Comparison of ENCODE assay signal across 9 mouse cellular contexts in the genomic region with DNA sequence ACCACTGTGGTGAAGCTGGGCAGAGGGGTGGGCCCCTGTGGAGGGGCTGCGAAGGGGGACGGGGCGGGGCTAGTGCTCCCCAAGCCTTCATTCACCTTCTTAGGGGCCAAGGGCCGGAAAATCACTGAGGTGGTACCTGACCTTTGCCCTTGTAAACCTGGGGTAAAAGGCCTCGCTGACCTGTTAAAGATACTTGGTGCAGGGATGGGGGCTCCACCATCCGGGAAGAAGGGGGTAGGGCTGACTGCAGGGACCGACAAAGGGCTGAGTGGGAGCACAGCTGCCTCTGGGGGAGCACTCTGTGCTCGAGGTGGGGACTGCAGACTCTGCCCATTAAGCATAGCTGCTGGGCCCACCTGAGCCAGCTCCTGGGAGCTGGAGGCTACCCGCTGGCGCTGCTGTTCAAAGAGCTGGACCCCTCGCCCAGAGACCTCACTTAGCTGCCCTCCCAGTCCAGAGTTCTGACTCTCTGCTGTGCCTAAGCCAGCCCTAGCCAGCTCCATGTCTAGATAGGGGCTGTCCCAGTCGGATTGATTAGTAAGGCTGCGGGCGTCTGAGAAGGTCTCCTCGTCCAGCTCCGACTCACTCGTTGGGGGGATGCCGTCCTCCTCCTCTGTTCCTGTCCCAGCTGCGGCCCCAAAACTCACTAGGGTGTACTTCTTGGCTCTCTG. TPM values are rescaled to one million over a fixed set of nuclear protein-coding genes. Genes with fewer than 3 reads are reported as not detected.
DNase-seq lines count a peak whose midpoint lies in the region; ATAC-seq and TF ChIP-seq lines count a peak whose summit lies in the region.
"Had no signal": no experiment of that assay in that cellular context is flagged by ENCODE, and none has a peak within 500 bp of the region (broad histone marks: within the 10 kb centered on the region; RNA-seq: fewer than 3 reads in every experiment).

No protein-coding gene starts in this region.

- peak overlapping the region; percentile 92 for H3K4me2 ChIP-seq in forebrain, embryonic 16.5 days (ENCODE audit: low read length)
- peak overlapping the region; percentile 80 for H3K4me2 ChIP-seq in midbrain, embryonic 15.5 days

- 8% methylated on average over 19 of the region's 19 CpGs for WGBS in forebrain, embryonic 16.5 days
- WGBS in midbrain, embryonic 15.5 days: 9% methylated on average over 19 of the region's 19 CpGs

- peak overlapping the region; percentile 94 for H3K27ac ChIP-seq in left cerebral cortex, adult 2 months
- H3K27ac ChIP-seq in brown adipose tissue, adult 24 weeks (replicated peaks; ENCODE audit: low read depth, low read length): no peak overlapping the region
- peak overlapping the region; percentile 71 for H3K27ac ChIP-seq in forebrain, embryonic 16.5 days (ENCODE audit: low read length)
- H3K27ac ChIP-seq in midbrain, embryonic 15.5 days: peak overlapping the region; percentile 86

- no peak for DNase-seq in left cerebral cortex, adult 2 months (ENCODE audit: extremely low spot score in 1 of 2, low spot score in 2 of 2)
- DNase-seq in left cerebral cortex, adult 9 months (ENCODE audit: low spot score in 2 of 2): no peak
- peak; percentile 8 for DNase-seq in layer of hippocampus, adult 9-11 months
- DNase-seq in urinary bladder, adult 18-20 months (ENCODE audit: low spot score in 2 of 2): no peak
- no peak for DNase-seq in gastrocnemius, postnatal 25 days

- no peaks in the 10 kb centered on the region; the same call in 1 of the 2 replicates for H3K4me1 ChIP-seq in brown adipose tissue, adult 24 weeks (ENCODE audit: control insufficient read depth, insufficient read depth, insufficient read length, low read length)
- peaks cover 10% of the 10 kb centered on the region for H3K4me1 ChIP-seq in forebrain, embryonic 16.5 days (replicated peaks; ENCODE audit: control insufficient read depth, insufficient read depth, low read length)
- H3K4me1 ChIP-seq in midbrain, embryonic 15.5 days: peaks cover 17% of the 10 kb centered on the region

- ATAC-seq in forebrain, embryonic 16.5 days: peak; percentile 43; the same call in 1 of the 2 replicates
- ATAC-seq in midbrain, embryonic 15.5 days (replicated peaks): peak; percentile 70

- no peaks in the 10 kb centered on the region for H3K27me3 ChIP-seq in forebrain, embryonic 16.5 days (replicated peaks; ENCODE audit: control insufficient read depth, insufficient read depth, low read length)
- H3K27me3 ChIP-seq in midbrain, embryonic 15.5 days (replicated peaks): peaks cover 7% of the 10 kb centered on the region; the same call in 1 of the 2 replicates

- intact Hi-C loops in left cerebral cortex, adult 2 months (cut with DNase I): loop anchor here (2.0 kb wide), 1 partner anchor 261 kb away; no protein-coding TSS in a partner anchor

- H3K36me3 ChIP-seq in forebrain, embryonic 16.5 days (ENCODE audit: control insufficient read depth, insufficient read depth): no peaks in the 10 kb centered on the region
- no peaks in the 10 kb centered on the region for H3K36me3 ChIP-seq in midbrain, embryonic 15.5 days (replicated peaks)

- H3K9ac ChIP-seq in forebrain, embryonic 16.5 days (replicated peaks; ENCODE audit: low read depth, low read length): peak overlapping the region; percentile 83
- H3K9ac ChIP-seq in midbrain, embryonic 15.5 days: peak overlapping the region; percentile 71

- H3K4me3 ChIP-seq in left cerebral cortex, adult 2 months: peak overlapping the region; percentile 92
- H3K4me3 ChIP-seq in brown adipose tissue, adult 24 weeks (ENCODE audit: insufficient read depth, low read depth, low read length): peak overlapping the region; percentile 74
- peak overlapping the region; percentile 72 for H3K4me3 ChIP-seq in forebrain, embryonic 16.5 days (replicated peaks; ENCODE audit: low read length)
- H3K4me3 ChIP-seq in midbrain, embryonic 15.5 days: peak overlapping the region; percentile 61

- no peak for TF ChIP-seq CTCF in left cerebral cortex, adult 2 months (IDR thresholded peaks at IDR 0.05)

- no peaks in the 10 kb centered on the region for H3K9me3 ChIP-seq in forebrain, embryonic 16.5 days (ENCODE audit: control insufficient read depth, low read length)
- no peaks in the 10 kb centered on the region for H3K9me3 ChIP-seq in midbrain, embryonic 15.5 days

RNA-seq across cellular contexts. Expression of a gene that starts 5.5 kb away (rescaled TPM):
- total RNA-seq in left cerebral cortex, adult 2 months (2021): not detected
- polyA plus RNA-seq in brown adipose tissue, adult 24 weeks (2012; ENCODE audit: insufficient read depth, insufficient read length, missing spikeins): 27.3 and 47.5 TPM in 2 replicates
- polyA plus RNA-seq in forebrain, embryonic 16.5 days (2015; fragmentation: Nextera tagmentation; extraction: Ambion mirVana): 0.31 TPM in 1 of 2 replicates, not detected in the other
- 0.17 and 0.50 TPM in 2 replicates for polyA plus RNA-seq in midbrain, embryonic 15.5 days (2015; fragmentation: Nextera tagmentation; extraction: Ambion mirVana)
- 1,000 to 10,000 TPM; 2,514 to 2,966 TPM for total RNA-seq in gastrocnemius, postnatal 25 days (2021)
- total RNA-seq: layer of hippocampus, postnatal 14 days had no signal

RNA-seq across cellular contexts. Expression of a gene that starts 6.4 kb away (rescaled TPM):
- total RNA-seq in left cerebral cortex, adult 2 months (2021): under 1 TPM; 0.21 to 0.23 TPM
- polyA plus RNA-seq in brown adipose tissue, adult 24 weeks (2012; ENCODE audit: insufficient read depth, insufficient read length, missing spikeins): 0.63 and 1.8 TPM in 2 replicates
- 0.12 and 0.14 TPM in 2 replicates for polyA plus RNA-seq in forebrain, embryonic 16.5 days (2015; fragmentation: Nextera tagmentation; extraction: Ambion mirVana)
- polyA plus RNA-seq in midbrain, embryonic 15.5 days (2015; fragmentation: Nextera tagmentation; extraction: Ambion mirVana): 0.14 and 0.23 TPM in 2 replicates
- total RNA-seq in gastrocnemius, postnatal 25 days (2021): 100 to 1,000 TPM; 135 to 192 TPM

RNA-seq across cellular contexts. Expression of a gene that starts 12.3 kb away (rescaled TPM):
- total RNA-seq in left cerebral cortex, adult 2 months (2021): 100 to 1,000 TPM; 113 to 115 TPM
- 27.2 and 38.4 TPM in 2 replicates for polyA plus RNA-seq in brown adipose tissue, adult 24 weeks (2012; ENCODE audit: insufficient read depth, insufficient read length, missing spikeins)
- polyA plus RNA-seq in forebrain, embryonic 16.5 days (2015; fragmentation: Nextera tagmentation; extraction: Ambion mirVana): 96.8 and 101 TPM in 2 replicates
- polyA plus RNA-seq in midbrain, embryonic 15.5 days (2015; fragmentation: Nextera tagmentation; extraction: Ambion mirVana): 97.2 and 101 TPM in 2 replicates
- 10 to 100 TPM; 65.0 to 68.8 TPM for total RNA-seq in gastrocnemius, postnatal 25 days (2021)

RNA-seq across cellular contexts. Expression of a gene that starts 20.9 kb away (rescaled TPM):
- total RNA-seq in left cerebral cortex, adult 2 months (2021): 10 to 100 TPM; 42.2 to 48.8 TPM
- 1.5 and 2.0 TPM in 2 replicates for polyA plus RNA-seq in brown adipose tissue, adult 24 weeks (2012; ENCODE audit: insufficient read depth, insufficient read length, missing spikeins)
- 10.4 and 11.1 TPM in 2 replicates for polyA plus RNA-seq in forebrain, embryonic 16.5 days (2015; fragmentation: Nextera tagmentation; extraction: Ambion mirVana)
- 13.4 and 14.5 TPM in 2 replicates for polyA plus RNA-seq in midbrain, embryonic 15.5 days (2015; fragmentation: Nextera tagmentation; extraction: Ambion mirVana)
- total RNA-seq in gastrocnemius, postnatal 25 days (2021): 1 to 10 TPM; 3.8 to 5.1 TPM

RNA-seq across cellular contexts. Expression of a gene that starts 33.0 kb away (rescaled TPM):
- 10 to 100 TPM; 17.6 to 18.2 TPM for total RNA-seq in left cerebral cortex, adult 2 months (2021)
- 1.6 and 3.3 TPM in 2 replicates for polyA plus RNA-seq in brown adipose tissue, adult 24 weeks (2012; ENCODE audit: insufficient read depth, insufficient read length, missing spikeins)
- 21.6 and 23.3 TPM in 2 replicates for polyA plus RNA-seq in forebrain, embryonic 16.5 days (2015; fragmentation: Nextera tagmentation; extraction: Ambion mirVana)
- polyA plus RNA-seq in midbrain, embryonic 15.5 days (2015; fragmentation: Nextera tagmentation; extraction: Ambion mirVana): 30.0 and 30.7 TPM in 2 replicates
- 1 to 10 TPM; 2.7 to 4.0 TPM for total RNA-seq in gastrocnemius, postnatal 25 days (2021)

Comparison
In these comparisons a context has a peak if more than half of its experiments do, and no peak if none do; other contexts are left out.
1. RNA of a gene that starts 5.5 kb away (polyA plus RNA-seq): 27.3 to 47.5 TPM in brown adipose tissue, adult 24 weeks; 0.17 to 0.50 TPM in midbrain, embryonic 15.5 days and 0.31 TPM in forebrain, embryonic 16.5 days; every median in the first group is over 10 times any median in the second.
2. Peak in every context shown above with its lines, with median percentiles within 50 percentile points of each other: H3K4me3 ChIP-seq.